Mouse (Mus musculus): ENCODE measurements around the gene Cmya5. TPM values are rescaled to one million over a fixed set of nuclear protein-coding genes. Genes with fewer than 3 reads are reported as not detected.
"Not testable (repeated sequence)": the region's sequence is repeated elsewhere in the genome, so short reads cannot be mapped to it uniquely, and the experiment has no call there.

The Cmya5 gene
- 0.30 and 0.32 TPM in 2 replicates for polyA plus RNA-seq (2015; fragmentation: Nextera tagmentation; extraction: Ambion mirVana)

- H3K27me3 ChIP-seq (replicated peaks; ENCODE audit: insufficient read depth, low read length): no peaks in the 10 kb centered on the region
- H3K9me3 ChIP-seq (ENCODE audit: low read length): no peaks in the 10 kb centered on the region
- peak within 1 kb of the TSS; percentile 53 for H3K4me3 ChIP-seq (ENCODE audit: low read depth, low read length)
- H3K4me1 ChIP-seq (ENCODE audit: insufficient read depth, low read depth, low read length): peaks cover 3% of the 10 kb centered on the region; the same call in 1 of the 2 replicates
- H3K4me2 ChIP-seq (replicated peaks; ENCODE audit: low read depth, low read length): peak within 1 kb of the TSS; percentile 83
- H3K36me3 ChIP-seq (ENCODE audit: insufficient read depth, low read length): 0 out of 2 replicates have a peak, but pooled peaks cover 3% of the 10 kb centered on the region
- DNase-seq (ENCODE audit: low spot score) (peak; percentile 92), ATAC-seq (peak; percentile 94)
- H3K9ac ChIP-seq (replicated peaks; ENCODE audit: low read depth): peak within 1 kb of the TSS; percentile 19; the same call in 1 of the 2 replicates
- peak within 1 kb of the TSS; percentile 81 for H3K27ac ChIP-seq (ENCODE audit: low read length)
- WGBS: 2% methylated on average over 38 of the region's 45 CpGs
- peak; percentile 65 for TF ChIP-seq CTCF (IDR thresholded peaks at IDR 0.05)
- TF ChIP-seq EP300 (IDR thresholded peaks at IDR 0.05): no peak
Observed at GRCm38 (mm10) chr13:93144336-93145167, at the start of gene Cmya5. TSS of gene Cmya5 (minus strand) at chr13:93144724.

- no peak overlapping the region; the same call in 1 of the 2 replicates for H3K9ac ChIP-seq (replicated peaks; ENCODE audit: low read depth)
- H3K27me3 ChIP-seq (replicated peaks; ENCODE audit: insufficient read depth, low read length): no peaks in the 10 kb centered on the region
- peak overlapping the region; percentile 75 for H3K4me3 ChIP-seq (ENCODE audit: low read depth, low read length)
- no peaks in the 10 kb centered on the region; the same call in 1 of the 2 replicates for H3K4me1 ChIP-seq (ENCODE audit: insufficient read depth, low read depth, low read length)
- ATAC-seq (peak; percentile 3), DNase-seq (ENCODE audit: low spot score) (no peak)
- H3K4me2 ChIP-seq (replicated peaks; ENCODE audit: low read depth, low read length): peak overlapping the region; percentile 65
- H3K9me3 ChIP-seq (ENCODE audit: low read length): no peaks in the 10 kb centered on the region
- no peak for TF ChIP-seq CTCF (IDR thresholded peaks at IDR 0.05)
- TF ChIP-seq EP300 (IDR thresholded peaks at IDR 0.05): no peak
- 54% methylated on average over 5 of the region's 5 CpGs for WGBS
- H3K27ac ChIP-seq (ENCODE audit: low read length): peak overlapping the region; percentile 97
- no peaks in the 10 kb centered on the region for H3K36me3 ChIP-seq (ENCODE audit: insufficient read depth, low read length)
Observed at GRCm38 (mm10) chr13:93192646-93193026, 48.1 kb upstream of the Cmya5 start.

GRCm38 (mm10) chr13:93191831-93192645, 47.5 kb upstream of the Cmya5 start, which contains the start of gene Tent2:
TSS of gene Tent2 (minus strand) at chr13:93192385.
- Histone ChIP-seq H3K9ac (replicated peaks; ENCODE audit: low read depth) (peak within 1 kb of the TSS; percentile 96), H3K4me1 (ENCODE audit: insufficient read depth, low read depth, low read length) (no peaks in the 10 kb centered on the region; the same call in 1 of the 2 replicates), H3K9me3 (ENCODE audit: low read length) (no peaks in the 10 kb centered on the region), H3K36me3 (ENCODE audit: insufficient read depth, low read length) (no peaks in the 10 kb centered on the region), H3K4me2 (replicated peaks; ENCODE audit: low read depth, low read length) (peak within 1 kb of the TSS; percentile 65), H3K27me3 (replicated peaks; ENCODE audit: insufficient read depth, low read length) (no peaks in the 10 kb centered on the region), H3K4me3 (ENCODE audit: low read depth, low read length) (peak within 1 kb of the TSS; percentile 75), H3K27ac (ENCODE audit: low read length) (peak within 1 kb of the TSS; percentile 97)
- peak; percentile 35; the same call in 1 of the 2 replicates for TF ChIP-seq EP300 (IDR thresholded peaks at IDR 0.05)
- TF ChIP-seq CTCF (IDR thresholded peaks at IDR 0.05): no peak; the same call in 1 of the 2 replicates
- WGBS: under 1% methylated on average over 69 of the region's 72 CpGs
- ATAC-seq: peak; percentile 99
- DNase-seq (ENCODE audit: low spot score): peak; percentile 98

- Histone ChIP-seq H3K9ac (replicated peaks; ENCODE audit: low read depth) (no peak overlapping the region), H3K4me2 (replicated peaks; ENCODE audit: low read depth, low read length) (peak overlapping the region; percentile 27; the same call in 1 of the 2 replicates), H3K27ac (ENCODE audit: low read length) (peak overlapping the region; percentile 72; the same call in 1 of the 2 replicates), H3K9me3 (ENCODE audit: low read length) (no peaks in the 10 kb centered on the region), H3K4me1 (ENCODE audit: insufficient read depth, low read depth, low read length) (no peaks in the 10 kb centered on the region; the same call in 1 of the 2 replicates), H3K36me3 (ENCODE audit: insufficient read depth, low read length) (no peaks in the 10 kb centered on the region), H3K27me3 (replicated peaks; ENCODE audit: insufficient read depth, low read length) (no peaks in the 10 kb centered on the region), H3K4me3 (ENCODE audit: low read depth, low read length) (no peak overlapping the region)
- TF ChIP-seq EP300 (IDR thresholded peaks at IDR 0.05) (peak; percentile 71), CTCF (IDR thresholded peaks at IDR 0.05) (no peak)
- peak; percentile 71 for DNase-seq (ENCODE audit: low spot score)
- ATAC-seq: peak; percentile 37
- 50% methylated on average over 2 of the region's 2 CpGs for WGBS
Observed at GRCm38 (mm10) chr13:93189416-93189815, 44.9 kb upstream of the Cmya5 start.

GRCm38 (mm10) chr13:93188738-93189137, 44.2 kb upstream of the Cmya5 start:
- Histone ChIP-seq H3K27ac (ENCODE audit: low read length) (peak overlapping the region; percentile 72), H3K36me3 (ENCODE audit: insufficient read depth, low read length) (no peaks in the 10 kb centered on the region), H3K4me2 (replicated peaks; ENCODE audit: low read depth, low read length) (peak overlapping the region; percentile 27; the same call in 1 of the 2 replicates), H3K9ac (replicated peaks; ENCODE audit: low read depth) (no peak overlapping the region), H3K4me3 (ENCODE audit: low read depth, low read length) (no peak overlapping the region; the same call in 1 of the 2 replicates), H3K27me3 (replicated peaks; ENCODE audit: insufficient read depth, low read length) (no peaks in the 10 kb centered on the region), H3K4me1 (ENCODE audit: insufficient read depth, low read depth, low read length) (no peaks in the 10 kb centered on the region; the same call in 1 of the 2 replicates), H3K9me3 (ENCODE audit: low read length) (no peaks in the 10 kb centered on the region)
- ATAC-seq (no peak), DNase-seq (ENCODE audit: low spot score) (no peak)
- WGBS: 64% methylated on average over 3 of the region's 3 CpGs
- TF ChIP-seq CTCF (IDR thresholded peaks at IDR 0.05) (no peak), EP300 (IDR thresholded peaks at IDR 0.05) (no peak)

- not testable (repeated sequence) for H3K4me3 ChIP-seq (ENCODE audit: low read depth, low read length); H3K27me3 ChIP-seq (replicated peaks; ENCODE audit: insufficient read depth, low read length); H3K4me2 ChIP-seq (replicated peaks; ENCODE audit: low read depth, low read length); H3K9ac ChIP-seq (replicated peaks; ENCODE audit: low read depth); DNase-seq (ENCODE audit: low spot score); H3K9me3 ChIP-seq (ENCODE audit: low read length); ATAC-seq; H3K27ac ChIP-seq (ENCODE audit: low read length); H3K36me3 ChIP-seq (ENCODE audit: insufficient read depth, low read length); H3K4me1 ChIP-seq (ENCODE audit: insufficient read depth, low read depth, low read length)
- 95% methylated on average over 5 of the region's 5 CpGs for WGBS
Observed at GRCm38 (mm10) chr13:93187792-93188191, 43.3 kb upstream of the Cmya5 start.
